Mouse (Mus musculus) frontal cortex, postnatal 10 days (tissue): ENCODE results near the gene Tomt.
A peak's percentile ranks its signal among the peaks of the same experiment; 100 is the strongest.
"Not testable (repeated sequence)": the region's sequence is repeated elsewhere in the genome, so short reads cannot be mapped to it uniquely, and the experiment has no call there.

Source experiments
- DNase-seq, 2 experiments: peaks; one replicate each; pipeline ENCODE4 v3.0.0; 2022; ENCODE audit warnings: low spot score in 2 of 2, mixed read lengths in 1 of 2

Gene Tomt

GRCm38 (mm10) chr7:101906287-101906681, at the start of gene Tomt:
Gene Tomt (minus strand): TSS chr7:101906359.
- no peak for DNase-seq

- no peak for DNase-seq
Observed at GRCm38 (mm10) chr7:101955862-101956261, 49.7 kb upstream of the Tomt start.

GRCm38 (mm10) chr7:101955276-101955675, 49.1 kb upstream of the Tomt start:
- no peak for DNase-seq

GRCm38 (mm10) chr7:101954163-101954562, 48.0 kb upstream of the Tomt start:
- DNase-seq, result no peak

GRCm38 (mm10) chr7:101952098-101952497, 45.9 kb upstream of the Tomt start:
- no peak for DNase-seq

- no peak for DNase-seq
Observed at GRCm38 (mm10) chr7:101951648-101952047, 45.5 kb upstream of the Tomt start.

GRCm38 (mm10) chr7:101949008-101949407, 42.8 kb upstream of the Tomt start:
- not testable (repeated sequence) for DNase-seq

- DNase-seq, result no peak
Observed at GRCm38 (mm10) chr7:101939758-101940157, 33.6 kb upstream of the Tomt start.

GRCm38 (mm10) chr7:101938348-101938747, 32.2 kb upstream of the Tomt start:
- no peak for DNase-seq

GRCm38 (mm10) chr7:101937569-101937968, 31.4 kb upstream of the Tomt start:
- no peak for DNase-seq

GRCm38 (mm10) chr7:101936996-101937395, 30.8 kb upstream of the Tomt start:
- no peak for DNase-seq

- DNase-seq, result no peak
Observed at GRCm38 (mm10) chr7:101935957-101936356, 29.8 kb upstream of the Tomt start.

GRCm38 (mm10) chr7:101933751-101934240, 27.6 kb upstream of the Tomt start, which contains the start of the genes Lrrc51 and Numa1:
Gene Lrrc51 (minus strand): TSS chr7:101933895.
Gene Numa1 (plus strand): TSS chr7:101934111.
- DNase-seq, result peak; percentile 91 to 94

- DNase-seq, result no peak
Observed at GRCm38 (mm10) chr7:101933300-101933699, 27.1 kb upstream of the Tomt start.

- no peak for DNase-seq
Observed at GRCm38 (mm10) chr7:101932551-101932950, 26.4 kb upstream of the Tomt start.

GRCm38 (mm10) chr7:101928093-101928492, 21.9 kb upstream of the Tomt start:
- no peak for DNase-seq

GRCm38 (mm10) chr7:101925892-101926291, 19.7 kb upstream of the Tomt start:
- DNase-seq, result not testable (repeated sequence)

GRCm38 (mm10) chr7:101918071-101918470, 11.9 kb upstream of the Tomt start:
- DNase-seq, result no peak

GRCm38 (mm10) chr7:101911982-101912381, 5.8 kb upstream of the Tomt start:
- no peak for DNase-seq

GRCm38 (mm10) chr7:101910138-101910537, 4.0 kb upstream of the Tomt start:
- no peak for DNase-seq

GRCm38 (mm10) chr7:101908367-101908766, 2.2 kb upstream of the Tomt start:
- no peak for DNase-seq

- DNase-seq, result no peak
Observed at GRCm38 (mm10) chr7:101906696-101907095, 537 bp upstream of the Tomt start.

GRCm38 (mm10) chr7:101905561-101906286, 435 bp downstream of the Tomt start, which contains the start of gene Lamtor1:
Gene Lamtor1 (plus strand): TSS chr7:101905904.
- peak; percentile 99 to 100 for DNase-seq
